Mouse (Mus musculus) heart, postnatal 0 days (tissue): ENCODE results near the gene Nrgn. TPM values are rescaled to one million over a fixed set of nuclear protein-coding genes. Genes with fewer than 3 reads are reported as not detected.
A peak's percentile ranks its signal among the peaks of the same experiment; 100 is the strongest.

Experiments used
- ATAC-seq: fragments of 200-750 bp; cut with Nextera tagmentation; 2 replicates; pipeline ENCODE4 v1.8.0; 2017; ENCODE audit warnings: low read depth, moderate number of reproducible peaks, moderate library complexity; ENCODE audit not compliant: insufficient read depth
- DNase-seq: peaks from one replicate; pipeline ENCODE4 v3.0.0-alpha.2; 2016; ENCODE audit warnings: low spot score
- H3K27ac ChIP-seq: fragments of 300-500 bp; sonication (generic); 2 replicates; pipeline ENCODE4 v1.5.1; 2014; ENCODE audit warnings: low read depth, mild to moderate bottlenecking
- H3K27me3 ChIP-seq: fragments of 300-500 bp; sonication (generic); 2 replicates; pipeline ENCODE4 v1.6.1; 2014; ENCODE audit warnings: low read length, mixed read lengths; ENCODE audit not compliant: control insufficient read depth, insufficient read depth
- H3K36me3 ChIP-seq: fragments of 300-500 bp; sonication (generic); replicated peaks from 2 replicates; pipeline ENCODE4 v1.6.1; 2014; ENCODE audit warnings: low read length, mixed read lengths; ENCODE audit not compliant: control insufficient read depth, insufficient read depth
- H3K4me1 ChIP-seq: fragments of 300-500 bp; sonication (generic); 2 replicates; pipeline ENCODE4 v1.6.1; 2014; ENCODE audit warnings: antibody characterized with exemption; ENCODE audit not compliant: control insufficient read depth, insufficient read depth
- H3K4me2 ChIP-seq: fragments of 300-500 bp; sonication (generic); 2 replicates; pipeline ENCODE4 v1.6.1; 2014; ENCODE audit warnings: low read depth, mild to moderate bottlenecking, low read length, moderate library complexity
- H3K4me3 ChIP-seq: fragments of 300-500 bp; sonication (generic); 2 replicates; pipeline ENCODE4 v1.5.1; 2014; ENCODE audit warnings: low read depth, low read length
- H3K9ac ChIP-seq: fragments of 300-500 bp; sonication (generic); replicated peaks from 2 replicates; pipeline ENCODE4 v1.6.1; 2014; ENCODE audit warnings: low read depth, low read length, mixed read lengths
- H3K9me3 ChIP-seq: fragments of 300-500 bp; sonication (generic); replicated peaks from 2 replicates; pipeline ENCODE4 v1.6.1; 2016; ENCODE audit warnings: low read length; ENCODE audit not compliant: control insufficient read depth
- CTCF ChIP-seq: IDR thresholded peaks from 2 replicates; pipeline ENCODE4 v1.5.1; 2016; ENCODE audit warnings: antibody characterized with exemption, control low read depth, low read depth
- EP300 ChIP-seq: IDR thresholded peaks from 2 replicates; pipeline ENCODE4 v1.6.1; 2016; ENCODE audit warnings: antibody characterized with exemption, low read depth
- WGBS: fragments of 180-500 bp; shearing (Covaris S2); extraction: QIAGEN DNeasy Blood & Tissue Kit; methylation state at CpG from one replicate; pipeline ENCODE4 v1.1.7; 2014; 5-methylcytosine and 5-hydroxymethylcytosine counted together
- polyA plus RNA-seq: library from polyadenylated mRNA; unstranded; fragments of >200 nt; fragmentation: Nextera tagmentation; extraction: Ambion mirVana; gene quantifications from 2 replicates; pipeline ENCODE4 v1.2.1, GENCODE M21; 2015
- total RNA-seq: library from RNA; depleted of rRNA; stranded (reverse); fragments of >200 nt; gene quantifications from 2 replicates; pipeline ENCODE4 v1.2.3, GENCODE M21; 2014; ENCODE audit warnings: low replicate concordance

Nrgn gene
- total and polyA plus RNA-seq, 2 experiments from 2014 or later, result 2.0 TPM; not detected in 1

DNA sequence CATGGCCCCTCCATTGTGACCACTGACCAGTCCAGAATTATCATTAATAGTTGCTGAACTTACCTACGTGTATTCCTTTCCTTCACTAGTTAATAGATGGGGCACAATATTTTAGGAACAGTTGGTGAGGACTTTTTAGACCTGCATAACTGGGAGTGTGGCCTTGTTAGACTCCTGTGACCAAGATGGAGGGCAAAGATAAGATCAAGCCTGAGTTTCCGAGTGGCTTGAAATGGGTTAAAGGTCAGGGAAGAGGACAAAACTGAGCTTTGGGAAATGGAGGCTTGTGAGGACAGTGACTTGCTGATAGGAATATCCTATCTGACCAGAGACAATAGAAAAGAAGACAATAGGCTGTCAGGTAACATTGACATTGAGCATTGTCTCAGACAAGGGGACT, 27.2 kb downstream of the Nrgn start:
- Histone ChIP-seq H3K9ac (no peak overlapping the region), H3K4me1 (no peaks in the 10 kb centered on the region), H3K4me3 (no peak overlapping the region), H3K9me3 (no peaks in the 10 kb centered on the region), H3K27ac (no peak overlapping the region), H3K27me3 (peaks cover 15% of the 10 kb centered on the region; the same call in 1 of the 2 replicates), H3K4me2 (no peak overlapping the region), H3K36me3 (peaks cover 18% of the 10 kb centered on the region)
- TF ChIP-seq EP300 (no peak), CTCF (no peak)
- no peak for ATAC-seq
- 74% methylated on average over 2 of the region's 2 CpGs for WGBS
- no peak for DNase-seq

DNA sequence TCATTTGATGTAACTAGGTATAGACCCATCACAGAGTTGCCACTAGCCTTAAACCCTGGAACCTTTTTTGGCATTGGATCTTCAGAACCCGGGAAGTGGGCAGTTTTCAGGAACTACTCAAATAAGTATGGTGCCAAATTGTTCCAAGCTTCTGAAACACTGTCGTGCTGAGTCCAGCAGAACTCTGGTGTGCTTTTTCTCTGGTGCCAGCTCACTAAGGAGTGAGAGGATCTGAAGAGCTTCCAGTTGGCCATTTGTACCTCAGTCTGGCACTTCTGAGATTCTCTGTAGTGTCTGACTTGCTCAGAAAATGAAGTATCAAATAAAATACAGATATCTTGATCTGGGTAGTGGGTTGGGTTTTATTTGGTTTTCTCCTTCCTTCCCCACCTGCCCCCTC, 32.7 kb downstream of the Nrgn start:
- TF ChIP-seq CTCF (no peak), EP300 (no peak)
- DNase-seq, result no peak
- no peak overlapping the region for H3K27ac ChIP-seq
- H3K27me3 ChIP-seq, result no peaks in the 10 kb centered on the region
- H3K9ac ChIP-seq, result no peak overlapping the region
- H3K4me3 ChIP-seq, result no peak overlapping the region
- H3K9me3 ChIP-seq, result no peaks in the 10 kb centered on the region
- no peak overlapping the region for H3K4me2 ChIP-seq
- peaks cover 10% of the 10 kb centered on the region; the same call in 1 of the 2 replicates for H3K4me1 ChIP-seq
- ATAC-seq, result no peak
- H3K36me3 ChIP-seq, result peaks cover 34% of the 10 kb centered on the region
- 87% methylated on average over 2 of the region's 2 CpGs for WGBS

DNA sequence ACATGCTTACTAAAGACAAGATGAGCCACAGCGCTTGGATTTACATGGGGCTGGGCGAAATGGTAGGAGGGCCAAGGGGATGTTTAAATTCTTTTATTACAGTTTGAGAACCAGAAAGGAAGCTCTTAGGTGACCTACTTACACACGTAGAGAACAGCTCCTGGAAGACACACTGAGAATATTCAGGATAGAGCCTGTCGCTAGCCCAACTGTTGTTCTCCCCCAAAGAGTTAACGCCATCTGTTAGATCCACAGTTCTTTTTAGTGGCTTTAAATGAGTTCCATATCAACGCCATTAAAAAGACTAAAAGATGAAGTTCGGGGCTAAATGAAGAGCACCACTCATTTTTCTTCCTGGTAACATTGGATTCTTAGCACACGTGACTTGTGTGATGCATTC, 33.7 kb downstream of the Nrgn start:
- Histone ChIP-seq H3K36me3 (peaks cover 34% of the 10 kb centered on the region), H3K4me1 (peaks cover 20% of the 10 kb centered on the region; the same call in 1 of the 2 replicates), H3K4me3 (no peak overlapping the region), H3K27me3 (no peaks in the 10 kb centered on the region), H3K4me2 (no peak overlapping the region), H3K9me3 (no peaks in the 10 kb centered on the region), H3K27ac (no peak overlapping the region), H3K9ac (no peak overlapping the region)
- 88% methylated on average over 8 of the region's 8 CpGs for WGBS
- TF ChIP-seq EP300 (no peak), CTCF (no peak)
- ATAC-seq, result no peak
- DNase-seq, result no peak

DNA sequence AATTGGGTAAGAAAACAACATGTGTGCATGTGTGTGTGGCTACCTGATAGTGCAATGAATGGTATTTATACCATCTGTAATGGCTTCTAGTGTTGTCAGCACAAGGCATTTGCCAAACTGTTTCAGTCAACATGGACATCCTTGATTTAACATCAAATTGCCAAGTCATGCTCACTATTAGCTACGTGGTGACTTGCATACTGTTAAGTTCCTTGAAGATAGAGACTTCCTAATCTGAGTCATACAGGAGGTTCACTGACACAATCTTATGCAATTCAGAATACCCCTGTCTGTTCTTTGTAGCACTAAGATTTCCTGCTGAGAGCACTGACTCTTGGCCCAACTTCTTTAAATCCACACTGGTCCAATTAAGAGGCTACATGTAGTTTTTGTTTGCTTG, 35.2 kb downstream of the Nrgn start:
- no peak overlapping the region for H3K4me2 ChIP-seq
- no peak overlapping the region for H3K27ac ChIP-seq
- TF ChIP-seq CTCF (no peak), EP300 (no peak)
- H3K9me3 ChIP-seq, result no peaks in the 10 kb centered on the region
- DNase-seq (no peak), ATAC-seq (no peak)
- peaks cover 24% of the 10 kb centered on the region for H3K36me3 ChIP-seq
- H3K4me3 ChIP-seq, result no peak overlapping the region
- peaks cover 20% of the 10 kb centered on the region; the same call in 1 of the 2 replicates for H3K4me1 ChIP-seq
- 71% methylated on average over 1 of the region's 1 CpGs for WGBS
- no peaks in the 10 kb centered on the region for H3K27me3 ChIP-seq
- no peak overlapping the region for H3K9ac ChIP-seq

DNA sequence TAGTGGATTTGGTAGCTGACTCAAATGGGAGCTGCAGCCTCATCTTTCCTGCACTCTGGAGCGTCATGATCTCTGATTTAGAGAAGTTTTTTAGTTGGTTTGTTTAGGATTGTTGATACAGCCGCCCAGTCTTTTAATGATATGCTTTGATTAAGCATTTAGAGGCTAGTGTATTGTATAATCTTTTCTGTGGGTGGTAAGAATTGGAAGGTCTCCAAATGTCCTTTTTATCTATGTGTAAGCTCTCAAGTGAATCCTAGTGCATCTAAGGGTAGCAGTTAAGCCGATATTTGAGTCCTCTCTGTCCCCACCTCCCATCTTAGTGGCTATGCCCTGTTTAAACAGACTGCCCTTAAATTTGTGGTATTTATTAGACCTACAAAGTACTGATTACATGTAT, 38.2 kb downstream of the Nrgn start:
- WGBS, result 54% methylated on average over 3 of the region's 3 CpGs
- Histone ChIP-seq H3K27ac (no peak overlapping the region), H3K4me2 (no peak overlapping the region), H3K9ac (no peak overlapping the region), H3K4me1 (peaks cover 20% of the 10 kb centered on the region; the same call in 1 of the 2 replicates), H3K36me3 (peaks cover 9% of the 10 kb centered on the region), H3K9me3 (no peaks in the 10 kb centered on the region), H3K4me3 (no peak overlapping the region), H3K27me3 (no peaks in the 10 kb centered on the region)
- ATAC-seq, result no peak
- TF ChIP-seq EP300 (no peak), CTCF (no peak)
- no peak for DNase-seq

DNA sequence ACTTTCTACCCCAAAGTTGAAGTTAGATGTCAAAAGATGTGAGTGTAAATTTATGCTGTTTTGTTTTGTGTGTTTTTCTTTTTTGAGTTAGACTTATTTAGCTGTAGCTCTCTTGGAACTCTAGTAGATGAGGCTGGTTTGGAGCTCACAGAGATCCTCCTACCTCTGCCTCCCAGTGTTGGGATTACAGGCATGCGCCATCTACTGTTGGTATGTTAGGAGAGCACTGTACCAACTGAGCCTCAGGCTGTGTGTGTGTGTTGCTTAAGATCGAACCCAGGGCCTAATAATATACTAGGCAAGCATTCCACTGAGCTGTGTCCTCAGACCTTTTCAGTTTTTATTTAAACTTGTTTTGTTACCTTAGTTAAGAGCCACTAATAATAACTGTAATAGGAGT, 40.6 kb downstream of the Nrgn start:
- 93% methylated on average over 2 of the region's 2 CpGs for WGBS
- DNase-seq, result no peak
- Histone ChIP-seq H3K9ac (no peak overlapping the region), H3K4me3 (no peak overlapping the region), H3K4me2 (no peak overlapping the region), H3K27me3 (no peaks in the 10 kb centered on the region), H3K27ac (no peak overlapping the region), H3K9me3 (no peaks in the 10 kb centered on the region), H3K4me1 (peaks cover 20% of the 10 kb centered on the region; the same call in 1 of the 2 replicates), H3K36me3 (no peaks in the 10 kb centered on the region)
- ATAC-seq, result no peak
- TF ChIP-seq EP300, result no peak
- TF ChIP-seq CTCF, result peak; percentile 13; the same call in 1 of the 2 replicates
